In genomic region chr8:78508719-78509272, GRCm38 (mm10) we compare ENCODE assay signal across 8 mouse cellular contexts. TPM values are rescaled to one million over a fixed set of nuclear protein-coding genes. Genes with fewer than 3 reads are reported as not detected.
DNase-seq lines count a peak whose midpoint lies in the region; ATAC-seq and TF ChIP-seq lines count a peak whose summit lies in the region.

Gene Rbmxl1 (minus strand): TSS chr8:78508898.

- in situ Hi-C loops in CH12.LX (cut with MboI; ENCODE audit: low pct_ligation_motif_present, low pct_unique_long_range_greater_than_20kb, low sequenced_read_pairs), result no loop called here

- under 1% methylated on average over 69 of the region's 70 CpGs for WGBS in forebrain, embryonic 12.5 days
- 1% methylated on average over 70 of the region's 70 CpGs for WGBS in large intestine, adult 2 months
- WGBS in liver, postnatal 0 days (ENCODE audit: insufficient replicate concordance), result 2% methylated on average over 68 of the region's 70 CpGs
- under 1% methylated on average over 65 of the region's 70 CpGs for whole genome bisulfite sequencing in neural tube, embryonic 14.5 days

- intact Hi-C loops in heart, postnatal 10 days (cut with DNase I), result loop anchor here (5.0 to 10.0 kb wide), 2 partner anchors 234 to 316 kb away; partner anchors contain the start of gene Lsm6

- no peaks in the 10 kb centered on the region for H3K9me3 ChIP-seq in CH12.LX (replicated peaks; ENCODE audit: low read length)
- H3K9me3 ChIP-seq in forebrain, embryonic 12.5 days, result no peaks in the 10 kb centered on the region
- no peaks in the 10 kb centered on the region for H3K9me3 ChIP-seq in liver, postnatal 0 days (ENCODE audit: low read length)
- H3K9me3 ChIP-seq in neural tube, embryonic 14.5 days (ENCODE audit: control insufficient read depth, low read length), result no peaks in the 10 kb centered on the region

- dilution Hi-C loops in CH12.LX (cut with MboI; ENCODE audit: extremely low pct_ligation_motif_present, extremely low pct_unique_long_range_greater_than_20kb, low sequenced_read_pairs), result no loop called here

- peak within 1 kb of the TSS; percentile 96 for H3K9ac ChIP-seq in CH12.LX (ENCODE audit: insufficient read depth, low read depth)
- H3K9ac ChIP-seq in forebrain, embryonic 12.5 days, result peak within 1 kb of the TSS; percentile 99
- H3K9ac ChIP-seq in liver, postnatal 0 days (replicated peaks), result peak within 1 kb of the TSS; percentile 86
- H3K9ac ChIP-seq in neural tube, embryonic 14.5 days (replicated peaks; ENCODE audit: low read depth, low read length), result peak within 1 kb of the TSS; percentile 98

- peak; percentile 93 for ATAC-seq in forebrain, embryonic 12.5 days (ENCODE audit: low FRiP score)
- ATAC-seq in liver, postnatal 0 days, result peak; percentile 88
- ATAC-seq in neural tube, embryonic 14.5 days (ENCODE audit: low read depth), result peak; percentile 93

- peak; percentile 83 for DNase-seq in CH12.LX (ENCODE audit: extremely low read depth)
- peak; percentile 72 for DNase-seq in c-Kit-positive CD71-positive TER-119-negative erythroid progenitor cells, embryonic 14.5 days (ENCODE audit: low read depth)
- peak; percentile 93 to 94 for DNase-seq in heart, postnatal 10 days
- DNase-seq in large intestine, adult 2 months (ENCODE audit: low read depth, low spot score), result no peak
- peak; percentile 94 for DNase-seq in liver, postnatal 0 days
- peak; percentile 98 for DNase-seq in testis, postnatal 10 days (ENCODE audit: low spot score)

- H3K4me1 ChIP-seq in CH12.LX (ENCODE audit: control insufficient read depth in 1 of 2, insufficient read depth in 2 of 2), result peaks cover 6 to 20% of the 10 kb centered on the region in 2 experiments
- peaks cover 19% of the 10 kb centered on the region for H3K4me1 ChIP-seq in forebrain, embryonic 12.5 days
- peaks cover 12% of the 10 kb centered on the region; the same call in 1 of the 2 replicates for H3K4me1 ChIP-seq in liver, postnatal 0 days (ENCODE audit: insufficient read depth)
- H3K4me1 ChIP-seq in neural tube, embryonic 14.5 days (ENCODE audit: control insufficient read depth, insufficient read depth, low read length), result peaks cover 8% of the 10 kb centered on the region

- H3K27me3 ChIP-seq in CH12.LX (replicated peaks), result no peaks in the 10 kb centered on the region
- H3K27me3 ChIP-seq in forebrain, embryonic 12.5 days, result no peaks in the 10 kb centered on the region
- no peaks in the 10 kb centered on the region for H3K27me3 ChIP-seq in liver, postnatal 0 days (ENCODE audit: insufficient read depth, low read length)
- no peaks in the 10 kb centered on the region for H3K27me3 ChIP-seq in neural tube, embryonic 14.5 days (ENCODE audit: control insufficient read depth, insufficient read depth, low read length)

- H3K36me3 ChIP-seq in CH12.LX (replicated peaks in 1 of 2; ENCODE audit: control insufficient read depth in 1 of 2, insufficient read depth in 1 of 2, low read length in 1 of 2), result peaks cover 11 to 30% of the 10 kb centered on the region in 2 experiments
- H3K36me3 ChIP-seq in forebrain, embryonic 12.5 days (replicated peaks), result peaks cover 20% of the 10 kb centered on the region
- H3K36me3 ChIP-seq in liver, postnatal 0 days (replicated peaks; ENCODE audit: insufficient read depth, low read length), result peaks cover 10% of the 10 kb centered on the region
- peaks cover 11% of the 10 kb centered on the region for H3K36me3 ChIP-seq in neural tube, embryonic 14.5 days (ENCODE audit: control insufficient read depth, insufficient read depth, low read length)

- no peak for TF ChIP-seq EP300 in CH12.LX (IDR thresholded peaks at IDR 0.05; ENCODE audit: low read length)
- TF ChIP-seq EP300 in liver, postnatal 0 days (IDR thresholded peaks at IDR 0.05; ENCODE audit: low read depth), result no peak

- no peak for TF ChIP-seq CTCF in CH12.LX (conservative IDR thresholded peaks at IDR 0.05 in 1 of 2, IDR thresholded peaks at IDR 0.05 in 1 of 2; ENCODE audit: low read depth in 2 of 2, low read length in 2 of 2)
- no peak for TF ChIP-seq CTCF in liver, postnatal 0 days (IDR thresholded peaks at IDR 0.05; ENCODE audit: low read depth)

- H3K27ac ChIP-seq in CH12.LX (ENCODE audit: insufficient read depth, low read depth), result peak within 1 kb of the TSS; percentile 72
- H3K27ac ChIP-seq in forebrain, embryonic 12.5 days, result peak within 1 kb of the TSS; percentile 95
- H3K27ac ChIP-seq in liver, postnatal 0 days (ENCODE audit: low read depth), result peak within 1 kb of the TSS; percentile 94
- peak within 1 kb of the TSS; percentile 91 for H3K27ac ChIP-seq in neural tube, embryonic 14.5 days (ENCODE audit: low read depth, low read length)

- H3K4me3 ChIP-seq in CH12.LX (replicated peaks in 1 of 3; ENCODE audit: low read depth in 2 of 3, low read length in 2 of 3, poor library complexity in 1 of 3), result peak within 1 kb of the TSS; percentile 88 to 94 (median 91)
- H3K4me3 ChIP-seq in forebrain, embryonic 12.5 days (replicated peaks), result peak within 1 kb of the TSS; percentile 94
- peak within 1 kb of the TSS; percentile 78 for H3K4me3 ChIP-seq in liver, postnatal 0 days (ENCODE audit: low read depth, low read length)
- peak within 1 kb of the TSS; percentile 95 for H3K4me3 ChIP-seq in neural tube, embryonic 14.5 days (ENCODE audit: low read depth, low read length)

- peak within 1 kb of the TSS; percentile 62 for H3K4me2 ChIP-seq in CH12.LX (ENCODE audit: insufficient read depth, low read depth, poor library complexity, severe bottlenecking)
- peak within 1 kb of the TSS; percentile 92 for H3K4me2 ChIP-seq in forebrain, embryonic 12.5 days
- peak within 1 kb of the TSS; percentile 95 for H3K4me2 ChIP-seq in liver, postnatal 0 days (ENCODE audit: low read depth, low read length)
- peak within 1 kb of the TSS; percentile 85 for H3K4me2 ChIP-seq in neural tube, embryonic 14.5 days (ENCODE audit: low read depth, low read length)

- TF ChIP-seq POLR2A in CH12.LX (IDR thresholded peaks at IDR 0.05; ENCODE audit: low read depth, low read length), result peak; percentile 70; the same call in 1 of the 2 replicates

- H3K79me2 ChIP-seq in CH12.LX (replicated peaks; ENCODE audit: control insufficient read depth, extremely low read depth, insufficient read depth, poor library complexity, severe bottlenecking), result peaks cover 22% of the 10 kb centered on the region

- no peak for TF ChIP-seq RAD21 in CH12.LX (IDR thresholded peaks at IDR 0.05; ENCODE audit: low read depth, low read length)

TF ChIP-seq in CH12.LX, 34 proteins besides CTCF, POLR2A, EP300 and RAD21 (continues in another document):
- TF ChIP-seq POLR2AphosphoS2 (IDR thresholded peaks at IDR 0.05; ENCODE audit: low read depth, low read length) (no peak), E2F4 (IDR thresholded peaks at IDR 0.05; ENCODE audit: insufficient replicate concordance, low read depth, low read length) (no peak), ZKSCAN1 (IDR thresholded peaks at IDR 0.05; ENCODE audit: borderline replicate concordance, low read depth, low read length) (no peak), USF1 (IDR thresholded peaks at IDR 0.05; ENCODE audit: low read depth, low read length) (no peak), RCOR1 (conservative IDR thresholded peaks at IDR 0.05; ENCODE audit: low read depth, low read length) (no peak), MAZ (IDR thresholded peaks at IDR 0.05; ENCODE audit: low read depth, low read length) (no peak), ZC3H11A (IDR thresholded peaks at IDR 0.05; ENCODE audit: low read depth, low read length) (no peak), CHD1 (IDR thresholded peaks at IDR 0.05; ENCODE audit: low read depth, low read length) (no peak), NELFE (IDR thresholded peaks at IDR 0.05; ENCODE audit: low read depth, low read length) (peak; percentile 67), MAFK (IDR thresholded peaks at IDR 0.05; ENCODE audit: insufficient replicate concordance, low read length) (no peak), HCFC1 (IDR thresholded peaks at IDR 0.05; ENCODE audit: low read depth, low read length) (peak; percentile 63), UBTF (IDR thresholded peaks at IDR 0.05; ENCODE audit: low read depth, low read length) (no peak; the same call in 1 of the 2 replicates), ZMIZ1 (IDR thresholded peaks at IDR 0.05; ENCODE audit: low read depth, low read length) (no peak), KAT2A (IDR thresholded peaks at IDR 0.05; ENCODE audit: insufficient replicate concordance, low read length) (no peak), ZNF384 (IDR thresholded peaks at IDR 0.05; ENCODE audit: low read depth, low read length) (no peak), MXI1 (IDR thresholded peaks at IDR 0.05; ENCODE audit: low read depth, low read length) (peak; percentile 99), PAX5 (IDR thresholded peaks at IDR 0.05; ENCODE audit: low read length) (no peak), JUN (IDR thresholded peaks at IDR 0.05; ENCODE audit: insufficient read depth, low read depth, low read length) (no peak), NRF1 (IDR thresholded peaks at IDR 0.05; ENCODE audit: low read depth, low read length) (peak; percentile 60), JUND (conservative IDR thresholded peaks at IDR 0.05; ENCODE audit: low read depth, low read length) (no peak), TCF12 (IDR thresholded peaks at IDR 0.05; ENCODE audit: low read depth, low read length) (peak; percentile 65), CHD2 (IDR thresholded peaks at IDR 0.05; ENCODE audit: low read length) (peak; percentile 65), IRF4 (IDR thresholded peaks at IDR 0.05; ENCODE audit: low read depth, low read length) (peak; percentile 24; the same call in 1 of the 2 replicates), MYC (IDR thresholded peaks at IDR 0.05; ENCODE audit: low read depth, low read length) (no peak), ELF1 (IDR thresholded peaks at IDR 0.05; ENCODE audit: low read depth, low read length) (peak; percentile 19; the same call in 1 of the 2 replicates), ETS1 (conservative IDR thresholded peaks at IDR 0.05; ENCODE audit: low read depth, low read length) (no peak), GABPA (IDR thresholded peaks at IDR 0.05; ENCODE audit: insufficient replicate concordance, low read depth, low read length) (no peak), USF2 (conservative IDR thresholded peaks at IDR 0.05; ENCODE audit: low read depth, low read length) (no peak), SMC3 (IDR thresholded peaks at IDR 0.05; ENCODE audit: low read depth, low read length) (no peak)

RNA-seq across cellular contexts. Expression of gene Rbmxl1, which starts in this region (rescaled TPM):
- total RNA-seq in CH12.LX (2012; rRNA removed), result 103 and 134 TPM in 2 replicates
- total RNA-seq in CH12.LX (2014; rRNA removed), result 191 and 195 TPM in 2 replicates
- 226 and 241 TPM in 2 replicates for polyA plus RNA-seq in CH12.LX (2012; ENCODE audit: insufficient read length, low read depth)
- 345 and 356 TPM in 2 replicates for polyA plus RNA-seq in forebrain, embryonic 12.5 days (2016; fragmentation: Nextera tagmentation; extraction: Ambion mirVana)
- 10 to 100 TPM; 32.5 to 35.8 TPM for total RNA-seq in heart, postnatal 10 days (2021)
- polyA plus RNA-seq in large intestine, adult 2 months (2012; rRNA removed), result 25.7 and 25.8 TPM in 2 replicates
- 47.4 and 51.2 TPM in 2 replicates for polyA plus RNA-seq in liver, postnatal 0 days (2015; fragmentation: Nextera tagmentation; extraction: Ambion mirVana)
- polyA plus RNA-seq in neural tube, embryonic 14.5 days (2014; fragmentation: Nextera tagmentation; extraction: Ambion mirVana), result 190 and 209 TPM in 2 replicates
